Mouse (Mus musculus): ENCODE measurements around the gene Rfx2.

Gene Rfx2

DNA sequence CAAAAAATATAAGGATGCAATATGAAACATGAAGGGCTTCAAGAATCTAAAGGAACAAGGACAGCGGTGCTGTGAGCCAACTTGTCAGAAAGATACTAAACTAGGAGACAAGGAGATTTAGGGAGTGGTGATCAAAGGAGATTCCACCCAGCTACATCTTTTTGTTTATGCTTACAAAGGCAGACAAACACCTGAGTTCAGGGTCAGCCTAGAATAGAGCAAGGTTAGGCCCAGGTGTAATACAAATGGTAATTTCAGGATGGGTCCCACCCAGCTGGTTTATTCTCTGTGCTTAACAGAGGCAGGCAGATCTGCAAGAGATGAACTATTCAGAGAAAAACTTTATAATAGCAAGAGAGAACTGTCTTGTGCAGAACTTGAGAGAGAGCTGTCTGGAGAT lies 2.6 kb upstream of the Rfx2 start:
- DNase-seq (ENCODE audit: low read depth, low spot score): peak; percentile 91

GRCm38 (mm10) chr17:56832918-56833317 lies 2.1 kb upstream of the Rfx2 start:
- DNase-seq (ENCODE audit: low read depth, low spot score): no peak

- peak; percentile 99 for DNase-seq (ENCODE audit: low read depth, low spot score)
Measured at GRCm38 (mm10) chr17:56831111-56831816, 451 bp upstream of the Rfx2 start.

GRCm38 (mm10) chr17:56829795-56830194 lies 1.0 kb downstream of the Rfx2 start:
- DNase-seq (ENCODE audit: low read depth, low spot score): peak; percentile 65

DNA sequence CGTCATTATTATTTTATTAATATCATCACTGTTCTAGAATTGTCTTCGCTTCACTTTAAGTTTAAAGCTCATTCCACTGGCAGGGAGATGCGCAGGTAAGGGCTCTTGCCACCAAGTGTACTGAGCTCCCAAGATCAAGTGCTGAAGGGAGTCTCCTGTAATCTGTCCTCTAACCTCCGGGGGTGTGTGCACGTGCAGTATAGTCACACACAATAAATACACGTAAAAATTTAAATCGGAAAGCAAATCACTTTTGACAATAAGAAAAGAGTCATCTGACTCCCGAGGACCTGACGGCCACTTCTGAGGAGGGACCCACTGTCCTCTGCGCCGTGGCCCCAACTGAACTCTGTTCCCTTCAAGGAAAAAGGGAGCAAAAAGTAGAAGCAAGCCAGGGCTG lies 1.6 kb downstream of the Rfx2 start:
- no peak for DNase-seq (ENCODE audit: low read depth, low spot score)

DNA sequence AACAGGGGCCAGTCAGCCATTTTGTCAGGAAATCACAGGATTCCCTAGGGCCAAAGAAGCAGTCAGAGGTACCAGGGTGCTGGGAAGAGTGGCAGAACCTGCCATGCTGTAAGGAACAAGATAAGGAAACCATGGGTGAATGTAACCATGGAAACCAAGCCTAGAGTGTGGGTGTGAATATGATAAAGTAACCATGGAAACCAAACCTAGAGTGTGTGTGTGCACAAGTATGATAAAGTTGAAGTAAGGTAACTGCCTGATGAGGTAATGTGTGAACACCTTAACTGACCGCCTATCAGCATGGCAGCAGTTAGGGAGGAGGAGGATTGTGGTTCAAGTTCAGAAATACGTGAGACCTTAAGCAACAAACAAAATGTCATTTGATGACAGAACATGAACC lies 4.1 kb downstream of the Rfx2 start:
- no peak for DNase-seq (ENCODE audit: low read depth, low spot score)

- DNase-seq (ENCODE audit: low read depth, low spot score): no peak
Measured at GRCm38 (mm10) chr17:56823352-56823751, 7.5 kb downstream of the Rfx2 start.

DNA sequence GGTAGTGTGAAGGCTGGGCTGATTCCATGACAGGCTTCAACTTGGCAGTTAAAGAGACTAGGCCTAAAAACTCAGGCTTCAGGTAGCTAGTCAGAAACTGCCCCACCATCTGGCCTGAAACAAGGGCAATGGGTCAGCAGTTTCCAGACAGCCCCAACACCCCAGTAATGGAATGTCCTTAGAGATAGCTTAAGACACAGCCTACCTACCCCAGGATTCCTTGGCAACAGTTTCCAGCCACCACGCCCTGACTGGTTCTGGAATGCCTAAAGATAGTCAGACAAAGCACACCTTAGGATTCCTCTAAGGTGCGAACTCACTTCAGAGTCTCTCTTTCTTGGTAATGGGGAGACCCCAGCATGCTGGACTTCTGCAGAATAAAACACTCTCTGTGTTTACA lies 8.4 kb downstream of the Rfx2 start:
- DNase-seq (ENCODE audit: low read depth, low spot score): peak; percentile 66

- DNase-seq (ENCODE audit: low read depth, low spot score): peak; percentile 64
Measured at GRCm38 (mm10) chr17:56819694-56820111, 11.1 kb downstream of the Rfx2 start.

- no peak for DNase-seq (ENCODE audit: low read depth, low spot score)
Measured at GRCm38 (mm10) chr17:56819032-56819545, 11.7 kb downstream of the Rfx2 start.

GRCm38 (mm10) chr17:56818067-56818636 lies 12.7 kb downstream of the Rfx2 start:
- DNase-seq (ENCODE audit: low read depth, low spot score): peak; percentile 92

- no peak for DNase-seq (ENCODE audit: low read depth, low spot score)
Measured at GRCm38 (mm10) chr17:56815057-56815345, 15.8 kb downstream of the Rfx2 start.

DNA sequence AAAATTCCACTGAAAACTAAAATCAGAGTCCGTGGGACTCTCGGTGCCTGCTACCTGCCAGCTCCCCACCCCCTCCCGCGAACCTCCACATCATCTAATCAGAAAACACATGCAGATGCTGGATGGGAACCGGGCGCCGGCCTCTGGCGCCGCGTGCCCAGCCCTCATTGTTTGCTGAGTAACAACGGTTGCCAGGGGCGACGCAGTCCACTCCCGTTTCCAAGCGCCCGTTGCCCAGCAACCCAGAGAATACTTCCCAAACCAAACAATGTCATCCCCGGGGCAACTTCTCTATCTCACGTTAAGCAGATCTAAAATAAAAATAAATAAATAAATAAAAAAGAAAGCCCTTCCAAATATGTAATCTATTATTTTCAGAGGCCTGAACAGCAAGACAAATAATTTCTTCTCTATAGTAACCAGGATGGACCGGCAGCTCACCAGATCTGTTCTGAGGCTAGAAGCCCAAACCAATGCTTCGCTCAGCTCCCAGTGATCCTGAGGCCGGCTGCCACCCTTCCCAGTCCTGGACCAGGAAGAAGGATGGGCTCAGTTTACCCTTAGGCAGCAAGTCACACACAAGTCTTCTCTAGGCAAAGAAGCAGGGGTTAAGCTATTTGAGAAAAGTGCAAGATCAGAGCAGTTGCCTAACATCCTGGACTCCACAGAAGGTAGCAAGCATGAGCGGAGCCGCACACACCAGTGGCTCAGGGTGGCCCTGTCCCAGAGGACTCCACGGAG lies 16.3 kb downstream of the Rfx2 start:
- peak; percentile 86 for DNase-seq (ENCODE audit: low read depth, low spot score)

- DNase-seq (ENCODE audit: low read depth, low spot score): peak; percentile 83
Measured at GRCm38 (mm10) chr17:56810245-56810644, 20.6 kb downstream of the Rfx2 start.

GRCm38 (mm10) chr17:56808518-56808917 lies 22.3 kb downstream of the Rfx2 start:
- peak; percentile 89 for DNase-seq (ENCODE audit: low read depth, low spot score)

DNA sequence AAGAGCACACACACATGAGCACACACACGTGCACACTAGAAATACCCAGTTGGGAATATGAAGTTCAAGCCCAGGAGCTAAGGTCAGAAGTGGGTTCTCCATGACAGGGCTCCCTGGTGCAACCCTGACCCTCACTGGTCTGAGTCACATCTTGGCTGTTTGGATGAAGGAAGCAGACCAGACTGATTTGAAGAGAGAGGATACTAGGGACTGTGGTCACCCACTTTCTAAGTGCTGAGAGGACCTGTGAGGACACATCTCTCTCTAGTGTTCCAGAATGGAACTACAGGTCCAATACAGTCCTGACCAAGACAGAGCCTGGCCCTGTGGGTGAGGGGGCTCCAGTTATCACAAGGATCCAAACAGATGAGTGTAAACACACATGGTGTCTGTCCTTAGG lies 25.0 kb downstream of the Rfx2 start:
- no peak for DNase-seq (ENCODE audit: low read depth, low spot score)

DNA sequence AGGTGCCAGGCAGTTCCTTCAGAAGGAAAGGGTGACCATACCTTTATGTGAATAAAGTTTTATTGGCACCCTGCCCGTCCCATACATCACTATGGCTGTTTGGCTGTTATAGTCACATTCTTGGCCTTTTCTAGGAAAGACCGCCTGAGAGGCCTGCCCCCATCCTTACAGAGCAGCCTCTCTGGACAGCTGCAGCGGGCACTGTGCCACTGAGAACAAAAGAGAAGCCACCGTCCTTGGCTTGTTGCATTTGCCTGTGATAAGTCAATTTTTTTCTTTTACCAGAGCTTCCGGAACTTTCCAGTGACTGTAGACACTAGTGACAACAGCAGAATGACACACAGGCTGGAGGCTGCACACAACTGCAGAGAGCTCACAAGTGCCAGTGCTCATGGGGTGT lies 25.9 kb downstream of the Rfx2 start:
- no peak for DNase-seq (ENCODE audit: low read depth, low spot score)

DNA sequence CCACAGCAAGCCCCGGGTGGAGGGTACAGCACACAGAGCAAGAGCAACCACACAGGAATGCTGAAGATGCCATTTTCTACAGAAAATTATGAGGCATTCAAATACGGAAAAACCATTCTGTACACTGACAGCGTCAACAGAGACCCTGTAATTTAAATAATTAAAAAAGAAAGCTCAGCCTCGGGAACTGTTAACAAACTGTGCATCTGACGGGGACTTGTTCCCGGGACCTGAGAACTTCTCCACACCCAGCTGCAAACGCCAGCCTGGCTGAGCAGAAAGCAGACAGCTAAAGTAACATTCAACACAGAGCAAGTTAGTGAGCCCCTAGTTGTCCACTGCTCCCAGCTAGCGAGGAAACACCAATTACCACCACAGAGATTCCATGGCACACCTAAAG lies 28.7 kb downstream of the Rfx2 start:
- DNase-seq (ENCODE audit: low read depth, low spot score): no peak

GRCm38 (mm10) chr17:56799276-56799675 lies 31.5 kb downstream of the Rfx2 start:
- DNase-seq (ENCODE audit: low read depth, low spot score): peak; percentile 62

DNA sequence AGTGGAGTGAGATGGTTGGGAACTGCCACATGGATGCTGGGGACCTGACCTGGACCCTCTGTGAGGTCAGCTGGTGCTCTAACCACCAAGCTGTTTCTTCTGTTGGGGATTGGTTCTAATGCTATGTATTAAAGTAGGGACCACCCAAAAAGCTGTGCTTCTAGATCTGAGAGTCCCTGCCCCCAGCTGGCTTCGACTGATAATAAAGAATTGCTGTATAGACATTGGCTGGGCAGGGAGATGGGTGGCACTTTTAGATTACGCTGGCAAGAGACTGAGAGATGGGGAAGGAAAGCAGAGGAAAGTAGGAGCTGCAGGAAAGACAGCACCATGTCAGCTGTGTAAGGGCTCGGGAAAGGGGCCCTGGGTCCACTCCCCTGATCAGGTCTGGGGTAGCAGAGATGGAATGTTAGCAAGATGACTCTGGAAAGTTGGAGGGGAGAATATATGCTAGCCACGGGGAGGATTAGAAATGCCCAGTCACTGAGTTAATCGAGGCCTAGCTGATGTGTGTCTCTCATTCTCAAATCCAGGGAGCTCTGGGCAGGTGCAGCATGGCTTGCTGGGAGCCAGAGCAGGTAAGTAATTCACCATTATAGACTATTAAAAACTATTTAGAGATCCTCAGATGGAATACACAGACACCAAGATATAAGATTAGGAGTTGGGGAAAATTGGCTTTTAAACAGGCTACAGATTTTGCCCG lies 37.0 kb downstream of the Rfx2 start:
- no peak for DNase-seq (ENCODE audit: low read depth, low spot score)

DNA sequence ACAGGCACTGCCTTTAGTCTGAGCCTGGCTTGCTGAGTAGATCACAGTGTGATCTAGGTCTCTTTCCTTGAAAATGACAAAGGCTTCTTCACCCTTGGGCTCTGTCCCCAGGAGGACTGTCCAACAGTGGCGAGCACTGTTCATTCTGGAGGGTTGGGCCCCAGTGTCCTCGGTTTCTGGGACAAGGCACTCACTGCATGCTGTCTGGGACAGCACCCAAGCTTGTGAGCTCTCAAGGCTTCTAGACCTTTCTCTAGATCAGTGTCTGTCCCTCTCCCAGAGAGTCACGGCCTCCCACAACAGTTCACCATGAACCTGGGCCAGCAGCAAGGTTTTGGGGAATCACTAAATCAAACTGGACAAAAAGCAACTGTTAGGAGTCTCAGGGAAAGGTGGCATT lies 38.2 kb downstream of the Rfx2 start:
- no peak for DNase-seq (ENCODE audit: low read depth, low spot score)

DNA sequence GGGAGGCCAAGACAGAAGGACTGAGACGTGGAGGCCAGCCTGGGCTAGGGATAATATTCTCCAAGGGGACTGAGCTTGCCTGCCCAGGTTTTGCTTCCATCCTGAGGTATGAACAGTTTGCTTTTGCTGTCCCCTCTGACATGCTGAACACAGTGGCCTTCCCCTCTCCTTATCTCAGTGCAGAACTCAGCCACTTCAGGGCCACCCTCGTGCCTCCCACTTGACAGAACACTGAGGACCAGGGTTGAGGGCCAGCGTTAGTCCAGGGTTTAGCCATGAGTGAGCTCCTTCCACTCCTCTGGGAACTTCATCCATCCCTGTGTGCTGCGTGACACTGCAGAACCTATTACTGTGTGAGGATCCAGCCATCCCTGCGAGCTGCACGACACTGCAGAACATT lies 41.5 kb downstream of the Rfx2 start:
- no peak for DNase-seq (ENCODE audit: low read depth, low spot score)

All from ZHBTc4 (cell line).